Mouse (Mus musculus) left cerebral cortex, adult 8-10 months (tissue): ENCODE data around the gene Fzd5. TPM values are rescaled to one million over a fixed set of nuclear protein-coding genes. Genes with fewer than 3 reads are reported as not detected.

ENCODE experiments used
- DNase-seq, 2 experiments: peaks; one replicate each; pipeline ENCODE4 v3.0.0; 2022; ENCODE audit warnings: low spot score in 2 of 2
- total RNA-seq, 4 experiments: library from RNA; stranded (reverse); gene quantifications; 2 replicates each; pipeline ENCODE4 v1.2.4; 2022

Gene Fzd5
- total RNA-seq, 4 experiments from 2014 or later, result 2.2 to 2.8 (median 2.6) TPM

DNA sequence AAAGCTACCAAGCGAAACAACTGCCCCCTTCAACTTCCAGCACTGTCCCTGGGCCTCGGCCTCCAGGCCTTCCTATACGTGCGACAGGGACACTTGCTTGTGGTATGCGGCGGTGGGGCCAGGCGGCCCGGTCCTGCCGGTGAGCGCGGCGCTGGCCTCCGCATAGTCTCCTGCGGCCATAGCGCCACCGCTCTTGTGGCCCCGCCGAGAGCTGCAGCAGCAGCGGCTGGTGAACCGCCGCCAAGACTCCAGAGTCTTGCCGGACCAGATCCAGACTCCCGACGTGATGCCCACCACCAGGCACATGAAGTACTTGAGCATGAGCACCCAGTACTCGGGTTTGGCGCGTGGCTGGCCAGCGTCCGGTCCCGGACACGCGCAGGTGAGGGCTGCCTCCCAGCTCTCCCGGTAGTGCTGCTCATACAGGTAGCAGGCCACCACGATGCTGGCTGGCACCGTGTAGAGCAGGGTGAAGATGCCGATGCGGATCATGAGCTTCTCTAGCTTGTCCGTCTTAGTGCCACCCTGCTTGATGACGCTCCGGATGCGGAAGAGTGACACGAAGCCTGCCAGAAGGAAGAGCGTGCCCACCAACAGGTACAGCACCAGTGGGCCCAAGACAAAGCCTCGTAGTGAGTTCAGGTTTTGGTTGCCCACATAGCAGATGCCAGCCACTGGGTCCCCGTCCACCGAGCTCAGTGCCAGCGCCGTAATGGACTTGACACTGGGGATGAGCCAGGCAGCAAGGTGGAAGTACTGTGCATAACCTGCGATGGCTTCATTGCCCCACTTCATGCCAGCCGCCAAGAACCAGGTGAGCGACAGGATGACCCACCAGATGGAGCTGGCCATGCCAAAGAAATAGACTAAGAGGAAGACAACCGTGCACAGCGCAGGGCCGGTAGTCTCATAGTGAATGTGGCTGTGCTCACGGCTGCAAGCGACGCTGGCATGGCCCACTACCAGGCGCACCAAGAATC lies 2.5 kb downstream of the Fzd5 start:
- DNase-seq, result no peak

DNA sequence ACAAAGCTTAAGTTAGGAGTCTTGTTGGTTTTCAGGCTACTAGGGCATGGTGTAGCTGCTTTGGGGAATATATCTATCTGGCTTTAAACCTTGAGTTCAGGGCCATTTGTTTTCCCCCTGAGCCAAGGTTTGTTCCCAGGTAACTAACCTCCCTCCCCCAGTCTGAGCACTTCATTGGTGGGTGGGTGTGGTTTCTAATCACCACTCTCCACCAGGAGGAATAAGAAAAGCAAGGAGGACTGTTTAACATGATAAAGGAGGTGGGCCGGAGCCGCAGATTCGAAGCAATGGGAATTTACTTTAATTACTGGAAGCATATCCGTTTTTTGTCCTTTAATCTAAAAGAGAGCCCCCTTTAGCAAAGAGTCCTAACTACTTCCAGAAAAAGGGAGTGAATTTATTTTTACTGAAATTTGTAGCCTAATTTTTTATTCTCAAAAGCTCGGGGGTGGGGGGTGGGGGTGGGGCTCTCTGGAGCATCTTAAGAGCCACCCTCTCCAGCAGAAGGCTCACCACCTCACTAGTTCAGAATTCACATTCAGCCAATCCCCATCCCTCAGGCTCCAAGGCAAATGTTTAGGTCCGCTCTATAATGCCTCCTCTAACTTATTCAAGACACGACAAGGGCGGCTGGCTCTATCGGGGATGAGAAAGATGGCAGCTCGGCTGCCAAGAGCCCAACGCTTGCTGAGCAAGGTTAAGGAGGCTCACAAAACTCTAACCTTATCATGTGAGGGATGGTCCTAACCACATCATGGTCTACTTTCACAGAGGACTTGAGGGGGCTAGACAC lies 3.9 kb downstream of the Fzd5 start:
- DNase-seq, result no peak

DNA sequence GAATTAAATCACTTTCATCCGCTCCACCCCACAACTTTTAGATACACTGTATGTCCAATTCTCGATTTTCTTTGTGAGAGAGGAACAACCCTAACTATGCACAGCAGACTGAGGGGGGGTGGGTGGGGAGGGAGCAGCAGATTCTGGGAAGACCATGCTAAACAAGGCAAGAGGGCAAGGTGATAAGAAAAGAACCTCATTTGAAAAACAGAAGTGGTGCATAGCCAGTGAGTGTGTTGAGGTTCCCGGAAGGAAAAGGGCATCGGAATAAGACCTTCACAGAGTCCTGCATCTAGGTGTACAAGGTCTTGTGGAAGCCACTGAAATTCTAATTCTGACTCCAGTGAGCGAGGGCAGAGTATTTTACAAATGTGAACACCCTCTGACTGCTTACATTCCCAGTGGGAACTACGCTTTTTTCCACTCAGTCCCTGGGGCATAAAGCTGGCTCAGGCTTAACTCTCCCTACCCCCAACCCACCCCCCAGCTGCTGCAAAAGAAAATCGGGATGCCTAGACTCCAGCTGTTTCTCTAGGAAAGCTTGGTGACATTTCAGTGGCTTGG lies 4.8 kb downstream of the Fzd5 start:
- DNase-seq, result no peak

DNA sequence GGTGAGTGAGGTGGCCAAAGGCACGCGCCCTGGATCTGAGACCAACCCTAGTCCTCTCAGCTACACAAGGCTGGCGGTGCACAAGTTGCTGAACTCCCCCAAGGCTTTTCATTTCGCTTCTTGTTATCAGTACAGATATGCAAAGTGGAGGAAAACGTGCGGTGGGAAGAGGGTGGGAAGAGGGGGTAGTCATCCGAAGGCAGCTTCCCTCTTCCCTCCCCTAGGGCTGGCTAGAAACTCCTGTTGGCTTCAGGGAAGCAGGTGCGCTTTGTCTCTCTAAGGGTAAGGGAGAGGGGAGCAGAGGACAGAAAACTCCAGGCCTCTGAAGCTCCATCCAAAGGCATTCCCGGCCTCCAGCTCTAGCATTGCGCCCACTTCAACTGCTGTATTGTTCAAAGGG lies 5.4 kb downstream of the Fzd5 start:
- DNase-seq, result no peak

DNA sequence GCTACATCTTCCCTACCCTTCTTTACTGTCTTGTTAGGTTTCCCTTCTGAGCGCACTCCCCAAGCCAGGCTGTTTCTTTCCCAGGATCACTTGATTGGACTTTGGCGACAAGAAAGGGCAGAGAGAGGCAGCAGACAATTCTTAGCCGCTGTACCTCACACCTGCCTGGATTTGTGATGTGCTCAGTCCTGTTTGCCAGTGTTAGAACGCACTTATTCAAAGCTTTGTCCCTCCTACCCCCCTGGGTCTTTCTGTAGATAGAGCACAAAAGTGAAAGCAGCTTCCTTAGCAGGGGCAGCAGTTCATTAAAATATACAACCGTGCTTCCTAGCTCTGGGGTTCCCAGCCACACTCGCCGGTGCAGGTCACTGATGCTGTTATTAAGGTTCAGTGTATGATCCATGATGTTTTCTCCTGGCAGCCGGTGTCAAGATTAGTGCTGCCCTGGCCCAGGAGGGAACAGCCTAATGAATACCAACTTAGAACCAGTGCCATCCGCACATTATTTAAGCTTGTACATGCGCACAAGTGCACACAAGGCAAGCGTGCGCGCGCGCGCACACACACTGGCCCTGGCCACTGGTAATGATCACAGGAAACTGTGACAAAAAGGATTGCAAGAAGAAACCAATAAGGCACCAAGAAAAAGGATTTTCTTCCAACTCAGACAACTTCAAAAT lies 6.1 kb downstream of the Fzd5 start:
- no peak for DNase-seq

DNA sequence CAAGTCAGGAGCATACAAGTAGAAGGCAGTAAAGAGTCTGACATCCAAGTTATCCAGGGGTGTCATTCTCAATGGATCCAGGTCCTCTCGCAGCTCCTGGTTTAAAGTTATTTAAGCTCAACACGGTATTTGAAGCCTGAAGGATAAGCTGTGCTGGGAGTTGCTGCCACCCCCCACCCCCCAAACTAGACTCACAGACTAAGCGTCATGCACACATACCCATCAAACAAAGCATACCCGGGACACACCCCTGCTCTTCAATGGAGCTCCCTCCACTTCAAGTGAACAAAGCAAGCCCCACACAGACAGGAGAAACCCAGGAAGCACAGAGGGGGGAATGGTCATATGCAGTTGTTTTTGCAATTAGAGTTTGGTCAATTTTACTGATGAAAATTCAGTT lies 7.5 kb downstream of the Fzd5 start:
- no peak for DNase-seq

DNA sequence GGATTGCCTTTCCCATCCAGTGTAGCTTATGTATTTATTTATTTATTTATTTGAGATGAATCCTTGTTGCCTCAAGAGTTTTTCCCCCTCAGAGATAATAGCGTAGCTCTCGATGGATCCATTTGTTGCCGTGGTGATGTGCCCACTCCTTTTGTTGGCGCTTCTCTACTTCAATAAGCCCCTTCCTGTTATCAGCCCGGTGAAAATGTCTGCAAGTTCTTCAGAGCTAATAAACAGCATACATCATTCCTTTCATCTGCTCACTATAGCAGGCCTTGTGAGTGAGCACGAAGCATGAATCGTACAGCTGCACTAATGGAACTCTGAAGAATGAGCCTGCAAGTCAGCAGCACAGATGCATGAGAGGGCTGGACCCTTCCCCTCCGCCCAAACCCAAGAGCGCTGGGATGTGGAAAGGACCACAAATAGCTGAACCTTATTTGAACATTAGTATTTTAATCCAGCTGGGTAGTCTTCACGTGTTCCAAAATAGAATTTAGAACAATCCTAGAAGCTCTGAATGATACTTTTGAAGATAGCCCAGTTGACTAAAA lies 16.4 kb downstream of the Fzd5 start:
- no peak for DNase-seq

DNA sequence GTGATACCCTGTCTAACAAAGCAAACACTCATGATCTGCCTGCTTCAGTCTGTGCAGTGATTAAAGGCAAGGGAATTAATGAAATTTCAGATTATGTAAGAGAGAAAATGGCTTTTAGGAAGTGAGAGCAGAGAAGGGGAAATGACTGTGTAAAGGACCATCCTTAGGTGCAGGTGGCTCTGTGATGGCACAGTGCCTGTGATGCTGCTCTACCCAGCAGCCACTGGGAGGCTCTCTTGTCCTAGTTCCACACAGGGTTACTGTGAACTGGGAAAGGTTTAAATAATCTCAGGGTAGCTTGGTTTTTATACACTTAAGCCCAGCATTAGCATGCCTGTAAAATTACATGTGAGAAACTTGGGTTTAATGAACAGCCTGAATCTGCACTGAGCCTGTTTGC lies 20.0 kb downstream of the Fzd5 start:
- no peak for DNase-seq

DNA sequence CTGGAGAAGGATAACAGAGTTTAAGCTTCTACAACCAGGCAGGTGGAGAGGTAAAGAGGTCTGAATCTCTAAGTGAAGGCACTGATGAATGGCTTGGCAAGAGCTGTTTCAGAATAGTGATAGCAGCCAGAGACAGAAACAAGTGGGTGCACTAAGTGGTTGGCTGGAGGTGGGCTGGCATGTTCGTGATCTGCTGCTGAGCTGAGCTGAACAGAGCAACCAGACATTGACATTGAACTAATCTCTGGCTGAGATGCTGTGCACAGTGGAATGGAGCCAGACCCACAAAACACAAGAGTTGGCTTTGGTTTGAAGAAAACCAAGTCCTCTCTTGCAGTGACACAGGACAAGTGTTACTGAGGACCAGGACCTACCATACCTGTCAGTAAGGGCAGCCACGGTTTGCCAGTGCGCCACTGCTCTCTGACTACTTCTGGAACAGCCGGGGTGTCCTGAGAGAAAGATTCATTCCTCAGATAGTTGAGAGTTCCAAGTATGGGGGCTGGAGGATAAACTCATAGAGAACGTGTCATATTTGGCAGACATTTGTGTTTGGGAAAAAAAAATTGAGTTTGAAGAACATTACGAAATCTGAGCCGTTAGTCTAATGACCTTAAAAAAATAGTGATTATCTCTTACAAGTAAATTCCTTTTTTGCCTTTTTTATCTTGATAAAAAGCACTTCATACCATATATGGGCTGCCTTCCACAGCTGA lies 20.8 kb downstream of the Fzd5 start:
- peak in 1 of 2 experiments; percentile 32 for DNase-seq

DNA sequence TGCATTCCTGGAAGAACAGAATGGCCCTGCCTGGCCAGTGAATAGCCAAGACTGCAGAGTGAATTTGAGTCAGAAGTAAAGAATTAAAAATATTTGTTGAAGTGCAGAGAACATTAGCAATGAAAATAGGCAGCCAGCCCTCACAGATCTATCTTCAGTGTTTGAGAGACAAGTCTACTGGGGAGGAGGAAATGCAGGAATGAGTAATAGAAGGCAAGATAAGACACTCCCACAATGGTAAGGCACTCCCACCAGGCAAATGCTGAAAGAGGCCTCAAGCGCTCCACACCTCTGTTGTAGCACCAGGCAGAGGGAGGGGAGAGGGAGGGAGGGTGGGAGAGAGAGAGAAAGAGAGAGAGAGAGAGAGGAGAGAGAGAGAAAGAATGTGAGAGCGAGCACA lies 22.1 kb downstream of the Fzd5 start:
- DNase-seq, result no peak

DNA sequence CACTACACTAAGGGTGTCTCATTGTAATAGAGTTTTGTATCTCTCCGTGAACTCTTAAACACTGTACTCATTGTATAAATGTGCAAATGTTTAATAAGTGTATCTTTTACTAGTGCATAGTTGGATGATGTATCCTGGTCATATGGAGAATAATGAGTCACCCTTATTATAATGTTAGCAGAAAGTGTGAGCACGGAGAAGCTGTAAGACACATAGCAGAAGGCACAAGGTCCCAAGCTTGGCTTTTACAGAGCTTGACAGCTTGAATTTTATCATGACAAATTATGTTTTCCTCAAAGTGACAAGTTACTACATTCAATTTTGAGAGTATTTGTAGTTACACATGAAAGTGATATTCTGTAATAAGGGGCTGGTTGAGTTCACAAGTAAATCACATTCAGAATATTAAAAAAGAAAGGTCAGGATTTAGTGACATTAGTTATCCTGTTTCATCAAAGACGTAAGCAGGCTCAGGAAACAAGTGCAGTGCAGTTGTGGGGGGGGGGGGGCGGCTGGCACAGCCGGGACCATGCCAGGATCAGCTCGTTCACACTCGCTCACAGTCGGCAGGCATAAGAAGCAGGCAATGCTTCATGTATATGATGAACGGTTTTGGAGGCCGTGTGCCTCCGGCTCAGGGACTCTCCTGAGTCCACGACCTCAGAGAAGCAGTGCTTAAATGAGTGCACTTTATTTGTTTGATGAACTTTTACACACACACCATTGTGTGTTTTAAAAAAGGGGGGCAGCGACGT lies 25.4 kb downstream of the Fzd5 start:
- DNase-seq, result no peak

DNA sequence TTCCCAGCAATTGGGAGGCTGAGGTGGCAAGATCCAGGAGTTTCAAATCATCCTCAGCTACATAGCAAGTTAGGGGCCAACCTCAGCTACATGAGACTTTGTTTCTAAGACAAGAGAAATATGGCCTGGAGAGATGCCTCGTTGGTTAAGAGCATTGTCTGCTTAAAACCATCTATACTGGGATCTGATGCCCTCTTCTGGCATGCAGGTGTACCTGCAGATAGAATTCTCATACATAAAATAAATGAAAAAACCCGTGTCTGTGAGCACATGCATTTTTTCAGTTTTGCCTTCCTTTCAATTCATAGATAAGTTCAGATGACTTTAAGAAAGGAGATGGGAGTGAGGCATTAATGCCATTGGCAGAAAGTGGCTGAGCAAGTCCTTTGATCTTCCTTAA lies 27.7 kb downstream of the Fzd5 start:
- no peak for DNase-seq

DNA sequence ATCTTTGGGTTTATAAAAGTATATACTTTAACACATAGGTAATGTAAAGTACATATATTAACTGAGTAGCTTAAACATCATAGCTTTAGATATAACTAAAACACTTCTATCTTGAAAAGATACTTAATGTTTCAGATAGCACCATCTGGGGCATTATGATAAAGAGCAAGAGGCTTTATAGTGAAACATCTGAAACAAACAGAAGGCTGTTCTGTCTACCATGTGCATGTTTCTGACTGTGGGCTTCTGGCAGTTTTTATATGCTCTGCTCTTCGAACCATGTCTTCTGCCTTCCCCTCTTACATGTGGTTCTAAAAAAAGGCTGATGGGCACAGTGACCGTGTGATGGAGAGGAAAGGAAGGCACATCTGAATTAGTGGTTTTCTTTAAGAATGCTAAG lies 30.9 kb downstream of the Fzd5 start:
- no peak for DNase-seq

DNA sequence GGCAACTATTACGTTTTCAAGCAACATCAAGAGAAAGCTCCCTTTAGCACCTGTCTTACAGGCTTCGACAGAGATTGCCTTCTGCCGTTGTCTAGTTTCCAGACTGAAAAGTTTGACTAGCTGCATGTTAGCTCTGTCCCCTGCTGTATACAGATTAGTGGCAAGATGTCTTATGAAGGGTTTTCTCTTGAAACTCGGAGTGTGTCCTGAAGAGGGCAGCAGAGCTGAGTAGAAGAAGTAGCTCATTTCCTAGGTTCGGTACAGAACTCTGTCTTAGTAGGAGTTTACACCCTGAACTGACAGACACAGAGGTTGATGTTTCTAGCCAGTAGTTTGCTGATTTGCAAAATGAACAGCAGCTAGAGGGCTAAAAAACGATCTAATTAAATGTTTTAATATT lies 32.3 kb downstream of the Fzd5 start:
- peak in 1 of 2 experiments; percentile 36 for DNase-seq

DNA sequence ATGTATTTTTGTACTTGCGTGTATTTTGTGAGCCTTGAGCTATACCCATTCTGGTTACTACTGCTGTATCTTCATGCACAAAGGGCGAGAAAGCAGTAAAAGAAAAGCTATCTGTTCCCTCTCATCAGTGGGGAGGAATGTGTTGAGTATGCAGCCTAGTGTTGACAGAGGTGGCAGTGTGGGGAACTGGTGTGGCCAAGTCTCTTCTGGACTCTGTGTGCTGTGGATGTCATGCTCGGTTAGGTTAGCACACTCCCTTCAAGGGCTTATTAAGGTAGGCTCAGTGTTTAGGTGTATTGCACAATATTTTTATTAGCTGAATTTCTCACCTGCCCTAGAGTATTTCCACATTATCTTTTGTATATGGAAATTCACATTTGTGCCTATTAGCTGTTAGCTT lies 35.8 kb downstream of the Fzd5 start:
- no peak for DNase-seq

DNA sequence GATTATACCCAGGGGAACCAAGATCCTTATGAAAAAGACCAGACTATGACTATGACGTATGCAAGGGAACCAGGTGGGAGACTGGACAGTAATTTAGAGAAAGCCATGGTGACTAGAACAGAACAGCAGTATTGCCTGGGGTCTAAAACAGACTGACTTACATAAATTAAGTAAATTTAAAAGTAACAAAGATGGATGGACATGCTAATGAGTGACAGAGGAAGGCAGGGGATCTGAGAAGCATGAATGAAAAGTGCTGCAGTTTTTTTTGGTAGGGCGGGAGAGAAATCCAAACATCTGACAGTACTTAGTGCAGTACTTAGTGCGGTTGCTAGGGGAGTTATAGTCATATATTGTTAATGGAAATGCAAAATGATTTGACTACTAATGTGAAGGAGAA lies 42.4 kb downstream of the Fzd5 start:
- DNase-seq, result no peak

DNA sequence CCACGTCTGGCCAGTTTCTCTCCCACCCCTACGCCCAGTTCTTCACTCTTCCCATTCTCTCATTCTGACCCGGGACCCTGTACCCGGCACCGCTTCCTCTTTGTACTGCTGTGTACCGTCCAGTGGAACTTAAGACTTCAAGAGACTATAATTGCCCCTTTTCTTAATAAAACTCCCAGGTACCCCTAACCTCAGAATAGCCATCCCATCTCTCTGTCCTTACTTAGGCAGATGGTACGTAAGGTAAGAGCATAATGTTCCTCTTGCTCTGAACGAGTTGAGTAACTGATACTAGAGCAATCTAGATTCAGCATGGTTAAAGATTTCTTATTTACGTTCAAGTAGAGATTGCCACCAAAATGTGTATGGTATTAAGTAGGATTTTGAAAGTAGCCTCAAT lies 46.0 kb downstream of the Fzd5 start:
- no peak for DNase-seq

DNA sequence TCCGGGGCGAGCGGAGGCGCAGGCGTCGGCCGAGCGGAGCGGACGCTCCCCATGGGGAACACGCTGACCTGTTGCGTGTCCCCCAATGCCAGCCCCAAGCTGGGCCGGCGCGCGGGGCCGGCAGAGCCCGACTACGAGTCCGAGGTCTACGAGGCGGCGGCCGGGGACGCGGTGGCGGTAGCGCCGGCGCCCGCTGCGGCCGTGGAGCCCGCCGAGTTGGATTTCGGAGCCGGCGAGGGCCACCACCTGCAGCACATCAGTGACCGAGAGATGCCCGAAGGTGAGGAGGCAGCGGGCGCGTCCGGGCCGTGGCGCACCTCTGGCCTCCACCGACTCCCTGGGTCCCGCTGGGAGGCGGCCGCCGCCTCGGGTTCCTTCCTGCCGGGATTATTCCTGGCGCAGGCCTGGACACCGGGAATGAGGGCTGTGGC lies 46.4 kb downstream of the Fzd5 start:
- DNase-seq, result peak; percentile 23 to 28

DNA sequence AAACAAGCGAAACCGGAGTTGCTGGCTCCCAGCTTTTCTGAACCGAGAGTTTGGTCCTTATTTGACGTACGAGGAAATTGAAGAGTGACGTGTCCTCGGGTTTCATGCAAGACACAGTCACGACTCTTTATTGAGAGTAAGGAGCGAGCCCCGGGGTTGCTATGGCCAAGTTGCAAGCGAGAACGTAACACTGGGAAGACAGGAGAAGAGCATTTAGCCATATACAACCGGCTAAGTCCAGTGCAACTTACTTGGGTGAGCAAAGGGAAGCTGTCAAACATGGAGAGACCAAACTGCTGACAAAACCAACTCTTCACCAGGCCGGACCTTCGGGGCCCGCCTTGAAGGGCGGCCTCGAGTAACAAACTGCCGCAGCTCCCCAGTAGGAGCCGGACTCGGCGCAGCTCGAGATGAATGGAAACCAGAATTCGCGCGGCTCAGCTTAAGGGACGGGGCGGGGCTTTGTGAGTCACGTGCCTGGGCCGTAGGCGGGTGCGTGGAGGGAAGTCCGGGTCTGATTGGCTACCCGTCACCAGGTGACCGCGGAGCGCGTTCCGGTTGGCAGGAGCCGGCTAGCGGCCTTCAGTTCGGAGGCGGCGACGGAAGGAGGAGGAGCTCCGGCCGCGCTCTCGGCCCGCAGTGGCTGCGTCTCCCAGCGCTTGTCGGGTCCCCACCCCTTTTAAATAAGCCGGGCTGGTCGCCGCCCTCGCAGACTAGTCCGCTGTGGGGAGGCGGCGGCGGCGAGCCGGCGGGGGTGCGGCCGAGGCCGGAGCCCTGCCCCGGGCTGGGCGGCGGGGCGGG lies 47.1 kb downstream of the Fzd5 start, which contains the start of gene Ccnyl1:
Gene Ccnyl1, plus strand, starts transcription at position 243 of the 801 bp plus-strand sequence.
- DNase-seq, result peak; percentile 94 to 98
